Mouse (Mus musculus) natural killer cell, adult 2 months (primary cell): ENCODE measurements around the gene Col18a1.

ENCODE experiments used
- DNase-seq, 2 experiments: peaks; one replicate each; pipeline ENCODE4 v3.0.0; 2022; ENCODE audit warnings: low spot score in 2 of 2

The Col18a1 gene

DNA sequence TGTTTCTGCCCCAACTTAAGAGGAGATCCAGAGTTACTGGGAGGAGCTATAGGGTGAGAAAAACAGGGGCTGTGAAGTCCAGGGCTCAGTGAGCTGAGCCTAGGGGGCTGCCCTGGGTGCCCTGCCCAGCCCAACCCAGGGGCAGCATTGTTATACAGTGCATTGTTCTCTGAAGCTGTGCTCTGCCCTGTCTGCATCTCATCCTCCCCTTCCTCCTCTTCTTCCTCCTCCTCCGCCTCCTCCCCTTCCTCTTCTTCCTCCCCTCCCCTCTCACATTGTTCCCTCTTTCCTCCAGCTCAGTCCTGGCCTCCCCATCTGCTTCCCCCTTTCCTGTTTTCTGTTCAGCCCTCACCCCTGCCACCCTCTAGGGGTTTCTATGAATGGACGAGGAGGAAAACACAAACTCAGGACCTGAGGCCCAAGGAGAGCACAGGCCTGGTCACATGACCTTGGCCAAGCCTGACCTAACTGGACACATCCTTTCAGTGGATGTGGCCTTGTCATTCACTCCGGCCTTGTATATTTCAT, 16.5 kb upstream of the Col18a1 start:
- DNase-seq: no peak

GRCm38 (mm10) chr10:77180110-77180509, 13.8 kb upstream of the Col18a1 start:
- DNase-seq: no peak

GRCm38 (mm10) chr10:77178691-77179090, 12.3 kb upstream of the Col18a1 start:
- DNase-seq: no peak

GRCm38 (mm10) chr10:77170400-77170799, 4.1 kb upstream of the Col18a1 start:
- DNase-seq: no peak

- no peak for DNase-seq
These were observed 916 bp downstream of the Col18a1 start for GRCm38 (mm10) chr10:77165318-77165945.

DNA sequence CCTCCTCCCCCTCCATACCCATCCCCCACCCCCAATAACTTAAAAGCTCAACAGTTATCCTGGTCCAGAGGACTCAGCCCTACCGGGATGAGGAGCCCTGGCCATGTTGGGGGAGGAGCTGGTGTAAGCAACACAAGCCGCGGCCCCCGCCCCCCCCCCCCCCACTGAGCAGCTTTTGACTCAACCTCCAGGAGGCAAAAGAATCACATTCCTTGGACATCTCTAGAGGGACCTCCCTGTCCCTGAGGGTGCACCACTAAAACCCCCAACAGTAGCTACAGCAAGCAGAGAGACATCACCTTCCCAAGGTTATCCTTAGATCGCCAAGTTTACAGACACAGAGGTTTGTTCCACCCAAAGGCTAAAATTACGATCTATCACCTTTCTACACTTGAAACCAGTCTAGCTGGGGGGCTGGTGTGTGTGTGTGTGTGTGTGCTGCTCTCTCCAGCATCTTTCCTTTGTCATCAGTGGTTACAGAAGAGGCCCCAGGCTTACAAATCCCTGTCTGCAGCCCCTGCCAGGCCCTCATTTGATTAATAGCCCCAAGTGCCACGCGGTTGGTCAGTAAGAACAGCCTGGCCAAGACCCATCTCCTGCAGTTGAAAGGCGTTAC, 1.8 kb downstream of the Col18a1 start:
- no peak for DNase-seq

- no peak for DNase-seq
These were observed 2.3 kb downstream of the Col18a1 start for GRCm38 (mm10) chr10:77164041-77164436.

DNA sequence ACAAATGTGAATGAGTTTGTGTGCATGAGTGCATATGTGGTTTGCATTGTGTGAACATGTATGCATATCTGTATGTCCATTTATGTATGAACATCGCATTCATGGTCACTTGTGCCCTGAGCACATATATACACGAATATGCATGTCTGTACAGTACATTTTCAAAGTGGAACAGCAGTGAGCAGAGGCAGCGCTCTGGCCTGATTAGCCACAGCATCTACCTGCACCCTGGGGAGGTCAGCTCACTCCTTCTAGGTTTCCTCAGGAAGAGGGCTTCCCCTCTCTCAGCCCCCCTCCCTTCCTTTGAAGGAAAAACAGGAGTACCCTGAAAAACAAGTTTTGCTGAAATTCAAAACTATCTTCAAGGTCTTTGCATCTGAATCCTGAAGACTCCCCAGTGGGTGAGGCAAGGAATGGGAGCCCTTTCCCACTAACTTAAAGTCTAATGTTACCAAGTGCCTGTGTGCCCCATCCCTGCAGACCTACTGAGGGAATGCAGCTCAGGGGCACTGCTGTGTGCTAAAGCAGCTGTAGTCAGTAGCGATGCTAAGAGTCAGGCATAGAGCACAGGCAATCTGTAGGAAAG, 2.9 kb downstream of the Col18a1 start:
- DNase-seq: no peak

DNA sequence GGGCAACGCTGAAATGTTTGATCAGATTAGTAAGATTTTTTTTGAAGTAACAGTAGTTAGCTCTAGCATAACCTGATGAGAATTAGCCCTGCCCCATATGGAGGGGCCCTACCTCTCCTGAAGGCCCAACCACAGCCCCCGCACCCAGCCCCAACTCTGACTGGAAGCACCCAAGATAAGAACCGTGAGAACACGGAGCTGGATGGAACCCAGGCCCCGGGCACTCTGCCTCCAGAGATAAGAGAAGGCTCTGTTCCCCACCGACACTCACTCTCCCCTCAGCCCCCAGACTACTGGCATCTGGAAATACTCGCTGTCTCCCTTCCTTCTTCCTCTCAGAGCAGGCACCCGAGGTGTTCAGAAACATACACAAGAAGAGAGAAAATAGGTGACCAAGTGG, 6.8 kb downstream of the Col18a1 start:
- DNase-seq: no peak

- no peak for DNase-seq
These were observed 7.4 kb downstream of the Col18a1 start for GRCm38 (mm10) chr10:77158948-77159347.

GRCm38 (mm10) chr10:77157245-77158019, 8.9 kb downstream of the Col18a1 start:
- no peak for DNase-seq

DNA sequence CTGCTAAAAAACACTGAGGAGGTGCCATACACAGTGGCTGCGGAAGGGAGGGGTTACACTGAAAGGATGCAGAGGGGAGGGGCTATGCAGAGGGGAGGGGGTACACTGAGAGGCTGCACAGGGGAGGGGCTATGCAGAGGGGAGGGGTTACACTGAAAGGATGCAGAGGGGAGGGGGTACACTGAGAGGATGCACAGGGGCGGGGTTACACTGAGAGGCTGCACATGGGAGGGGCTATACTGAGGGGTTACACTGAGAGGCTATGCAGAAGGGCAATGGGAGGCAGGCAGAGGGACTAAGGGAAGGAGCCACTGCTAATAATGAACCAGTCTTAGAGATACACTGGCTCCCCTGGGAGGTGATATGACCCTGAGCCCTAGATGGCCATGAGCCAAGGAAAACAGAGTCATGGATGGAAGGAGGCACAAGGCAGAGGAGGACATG, 14.1 kb downstream of the Col18a1 start:
- DNase-seq: no peak

- DNase-seq: no peak
These were observed 14.8 kb downstream of the Col18a1 start for GRCm38 (mm10) chr10:77151551-77152002.

DNA sequence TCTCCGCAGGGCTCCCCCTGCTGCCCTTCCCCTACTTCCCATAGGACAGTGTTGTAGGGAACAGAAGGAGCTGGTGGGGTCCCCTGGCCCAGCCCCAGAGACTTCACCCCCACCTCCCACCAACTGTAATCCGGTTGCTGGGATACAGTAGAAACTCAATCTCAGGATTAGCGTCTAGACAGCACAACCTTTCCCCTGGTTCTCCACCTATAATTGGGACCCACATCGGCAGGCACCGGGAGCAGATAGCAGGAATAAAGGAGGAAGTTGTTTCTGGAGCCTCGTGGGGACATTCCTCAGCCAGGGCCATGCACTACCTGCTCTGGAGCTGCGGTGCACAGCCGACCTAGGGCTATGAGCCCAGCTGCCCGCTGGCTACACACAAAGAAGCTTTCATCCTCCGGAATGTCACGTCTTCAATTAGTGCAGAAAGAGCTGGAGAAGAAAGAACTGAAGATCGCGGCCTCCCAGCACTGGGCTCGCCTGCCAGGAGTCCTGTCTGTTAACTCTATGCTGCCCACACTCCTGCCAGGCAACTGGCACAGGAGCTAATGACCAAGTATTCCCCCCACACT, 15.3 kb downstream of the Col18a1 start:
- DNase-seq: no peak

GRCm38 (mm10) chr10:77150016-77150415, 16.3 kb downstream of the Col18a1 start:
- no peak for DNase-seq

- DNase-seq: no peak
These were observed 18.8 kb downstream of the Col18a1 start for GRCm38 (mm10) chr10:77147545-77147944.

- no peak for DNase-seq
These were observed 19.4 kb downstream of the Col18a1 start for GRCm38 (mm10) chr10:77146901-77147463.

DNA sequence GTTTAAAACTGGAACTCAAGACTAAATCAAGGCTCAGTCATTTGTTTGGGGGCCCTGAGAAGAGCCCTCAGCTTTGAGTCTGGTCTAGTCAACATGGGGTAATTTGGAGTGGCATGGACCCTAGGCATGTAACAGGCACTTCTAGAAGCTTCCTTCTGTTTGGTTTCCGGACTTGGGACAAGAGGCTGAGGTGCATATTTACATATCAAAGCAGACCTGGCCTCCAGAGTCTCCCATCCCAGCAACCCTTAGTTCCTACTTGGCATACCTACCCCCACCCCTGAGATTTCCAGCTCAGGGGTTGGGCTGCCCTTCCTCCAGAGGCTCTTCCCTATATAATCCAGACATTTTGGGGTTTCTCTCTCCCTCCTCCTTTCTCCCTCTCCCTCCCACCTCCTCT, 20.4 kb downstream of the Col18a1 start:
- DNase-seq: no peak

DNA sequence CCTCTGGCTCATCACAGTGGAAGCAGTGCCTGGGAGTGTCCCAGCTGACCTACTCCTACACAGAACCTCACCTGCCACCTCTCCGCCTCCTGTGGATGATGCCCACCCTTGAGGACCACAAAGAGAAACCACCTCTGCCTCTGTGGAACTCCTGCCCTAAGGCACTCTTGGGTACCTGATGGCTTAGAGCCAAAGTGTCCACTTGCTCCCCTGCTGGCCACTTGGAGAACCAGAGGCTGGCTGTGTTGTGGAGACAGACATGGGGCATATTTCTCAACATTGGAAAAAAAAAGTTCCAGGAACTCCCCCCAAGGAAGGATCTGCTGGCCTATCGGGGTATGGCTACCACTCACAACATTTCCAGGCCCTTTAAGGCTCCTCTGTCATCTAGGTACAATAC, 22.0 kb downstream of the Col18a1 start:
- DNase-seq: no peak

- no peak for DNase-seq
These were observed 24.0 kb downstream of the Col18a1 start for GRCm38 (mm10) chr10:77142328-77142727.

DNA sequence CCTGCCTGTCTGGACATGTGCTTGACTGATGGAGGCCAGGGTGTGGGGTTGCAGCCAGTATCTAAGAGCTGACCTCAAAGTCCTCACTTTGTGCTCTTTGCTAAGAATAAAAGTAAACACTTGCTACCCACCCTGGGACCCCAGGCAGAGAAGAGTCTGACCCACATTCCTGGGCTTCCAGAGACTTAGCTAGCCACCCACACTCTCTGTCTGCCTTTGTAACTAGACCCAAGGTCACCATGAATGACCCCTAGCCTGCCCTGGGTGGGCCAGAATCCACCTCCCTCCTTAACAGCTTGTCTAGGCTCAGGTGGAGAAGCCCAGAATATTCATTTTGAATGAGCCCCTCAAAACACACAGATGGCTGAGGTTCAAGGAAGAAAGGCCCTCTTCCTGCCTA, 28.0 kb downstream of the Col18a1 start:
- no peak for DNase-seq

DNA sequence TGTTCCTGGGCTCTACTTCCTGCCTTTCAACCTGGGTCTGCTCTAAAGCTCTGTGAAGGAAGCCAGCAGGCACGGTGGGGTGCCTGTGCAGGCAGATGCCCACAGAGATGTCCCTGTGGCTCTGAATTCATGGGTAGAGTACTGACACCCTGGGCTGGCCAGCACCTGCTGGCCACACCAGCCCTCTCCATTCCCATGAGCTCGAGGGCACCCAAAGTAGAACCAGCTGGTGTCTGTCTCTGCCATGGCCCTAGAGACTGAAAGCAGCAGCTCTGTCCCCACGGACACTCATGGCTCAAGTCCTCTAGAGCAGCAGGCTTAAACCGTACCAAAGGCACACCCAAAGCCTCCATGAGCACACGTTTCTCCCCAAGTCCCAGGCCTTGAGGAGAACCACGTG, 30.1 kb downstream of the Col18a1 start:
- no peak for DNase-seq
